Mouse (Mus musculus): ENCODE measurements at regions not wholly inside any gene's neighbourhood (a gene's known extent, or its start where the extent isn't known, plus 50 kb on each side); places are given as distances from the start of the nearest gene placed in this dataset.

GRCm38 (mm10) chr13:101522597-101522996, 245.4 kb downstream of the Pik3r1 start:
- Histone ChIP-seq H3K36me3 (ENCODE audit: insufficient read depth, low read length) (no peaks in the 10 kb centered on the region), H3K4me1 (ENCODE audit: insufficient read depth, low read depth, low read length) (no peaks in the 10 kb centered on the region), H3K9ac (replicated peaks; ENCODE audit: low read depth) (no peak overlapping the region), H3K4me2 (replicated peaks; ENCODE audit: low read depth, low read length) (no peak overlapping the region), H3K9me3 (ENCODE audit: low read length) (no peaks in the 10 kb centered on the region), H3K27ac (ENCODE audit: low read length) (no peak overlapping the region), H3K27me3 (replicated peaks; ENCODE audit: insufficient read depth, low read length) (no peaks in the 10 kb centered on the region), H3K4me3 (ENCODE audit: low read depth, low read length) (no peak overlapping the region)
- ATAC-seq (no peak), DNase-seq (ENCODE audit: low spot score) (no peak)
- 79% methylated on average over 2 of the region's 2 CpGs for WGBS
- TF ChIP-seq CTCF (IDR thresholded peaks at IDR 0.05) (no peak), EP300 (IDR thresholded peaks at IDR 0.05) (no peak)

- TF ChIP-seq CTCF (IDR thresholded peaks at IDR 0.05) (no peak), EP300 (IDR thresholded peaks at IDR 0.05) (no peak)
Observed at GRCm38 (mm10) chr13:101513354-101513753, 254.7 kb downstream of the Pik3r1 start.

GRCm38 (mm10) chr13:101509946-101510345, 258.1 kb downstream of the Pik3r1 start:
- Histone ChIP-seq H3K36me3 (ENCODE audit: insufficient read depth, low read length) (no peaks in the 10 kb centered on the region), H3K9me3 (ENCODE audit: low read length) (no peaks in the 10 kb centered on the region), H3K9ac (replicated peaks; ENCODE audit: low read depth) (no peak overlapping the region), H3K4me3 (ENCODE audit: low read depth, low read length) (no peak overlapping the region), H3K4me1 (ENCODE audit: insufficient read depth, low read depth, low read length) (no peaks in the 10 kb centered on the region), H3K27ac (ENCODE audit: low read length) (no peak overlapping the region), H3K4me2 (replicated peaks; ENCODE audit: low read depth, low read length) (no peak overlapping the region), H3K27me3 (replicated peaks; ENCODE audit: insufficient read depth, low read length) (no peaks in the 10 kb centered on the region)
- TF ChIP-seq EP300 (IDR thresholded peaks at IDR 0.05) = no peak
- TF ChIP-seq CTCF (IDR thresholded peaks at IDR 0.05) = peak; percentile 59
- 60% methylated on average over 1 of the region's 1 CpGs for WGBS
- ATAC-seq (no peak), DNase-seq (ENCODE audit: low spot score) (peak; percentile 61)

More at GRCm38 (mm10) chr13:101513354-101513753, 254.7 kb downstream of the Pik3r1 start:
- ATAC-seq (0 out of 2 replicates have a peak, but pooled peaks have one; percentile 30), DNase-seq (ENCODE audit: low spot score) (peak; percentile 48)
- Histone ChIP-seq H3K27ac (ENCODE audit: low read length) (no peak overlapping the region), H3K4me2 (replicated peaks; ENCODE audit: low read depth, low read length) (no peak overlapping the region), H3K9me3 (ENCODE audit: low read length) (peaks cover 3% of the 10 kb centered on the region), H3K36me3 (ENCODE audit: insufficient read depth, low read length) (no peaks in the 10 kb centered on the region), H3K4me1 (ENCODE audit: insufficient read depth, low read depth, low read length) (no peaks in the 10 kb centered on the region), H3K9ac (replicated peaks; ENCODE audit: low read depth) (no peak overlapping the region), H3K4me3 (ENCODE audit: low read depth, low read length) (no peak overlapping the region), H3K27me3 (replicated peaks; ENCODE audit: insufficient read depth, low read length) (no peaks in the 10 kb centered on the region)
- 44% methylated on average over 3 of the region's 3 CpGs for WGBS

GRCm38 (mm10) chr13:101508331-101508730, 259.7 kb downstream of the Pik3r1 start:
- TF ChIP-seq EP300 (IDR thresholded peaks at IDR 0.05) = no peak
- no peaks in the 10 kb centered on the region for H3K4me1 ChIP-seq (ENCODE audit: insufficient read depth, low read depth, low read length)
- no peak overlapping the region for H3K4me2 ChIP-seq (replicated peaks; ENCODE audit: low read depth, low read length)
- no peaks in the 10 kb centered on the region for H3K27me3 ChIP-seq (replicated peaks; ENCODE audit: insufficient read depth, low read length)
- no peak overlapping the region for H3K4me3 ChIP-seq (ENCODE audit: low read depth, low read length)
- no peak for ATAC-seq
- H3K9me3 ChIP-seq (ENCODE audit: low read length) = no peaks in the 10 kb centered on the region
- no peak for DNase-seq (ENCODE audit: low spot score)
- no peak overlapping the region for H3K27ac ChIP-seq (ENCODE audit: low read length)
- H3K9ac ChIP-seq (replicated peaks; ENCODE audit: low read depth) = no peak overlapping the region
- no peaks in the 10 kb centered on the region for H3K36me3 ChIP-seq (ENCODE audit: insufficient read depth, low read length)

- no peak for TF ChIP-seq CTCF (IDR thresholded peaks at IDR 0.05)
- no peak for TF ChIP-seq EP300 (IDR thresholded peaks at IDR 0.05)
- no peak for DNase-seq (ENCODE audit: low spot score)
- Histone ChIP-seq H3K36me3 (ENCODE audit: insufficient read depth, low read length) (no peaks in the 10 kb centered on the region), H3K4me3 (ENCODE audit: low read depth, low read length) (no peak overlapping the region), H3K9me3 (ENCODE audit: low read length) (no peaks in the 10 kb centered on the region), H3K9ac (replicated peaks; ENCODE audit: low read depth) (no peak overlapping the region), H3K27me3 (replicated peaks; ENCODE audit: insufficient read depth, low read length) (no peaks in the 10 kb centered on the region), H3K27ac (ENCODE audit: low read length) (no peak overlapping the region), H3K4me1 (ENCODE audit: insufficient read depth, low read depth, low read length) (no peaks in the 10 kb centered on the region), H3K4me2 (replicated peaks; ENCODE audit: low read depth, low read length) (no peak overlapping the region)
- no peak for ATAC-seq
Observed at GRCm38 (mm10) chr13:101506696-101507095, 261.3 kb downstream of the Pik3r1 start.

- no peak for DNase-seq (ENCODE audit: low spot score)
- 84% methylated on average over 1 of the region's 1 CpGs for WGBS
- Histone ChIP-seq H3K36me3 (ENCODE audit: insufficient read depth, low read length) (no peaks in the 10 kb centered on the region), H3K27ac (ENCODE audit: low read length) (no peak overlapping the region), H3K9me3 (ENCODE audit: low read length) (no peaks in the 10 kb centered on the region), H3K4me2 (replicated peaks; ENCODE audit: low read depth, low read length) (no peak overlapping the region), H3K9ac (replicated peaks; ENCODE audit: low read depth) (no peak overlapping the region), H3K4me3 (ENCODE audit: low read depth, low read length) (no peak overlapping the region), H3K4me1 (ENCODE audit: insufficient read depth, low read depth, low read length) (no peaks in the 10 kb centered on the region), H3K27me3 (replicated peaks; ENCODE audit: insufficient read depth, low read length) (no peaks in the 10 kb centered on the region)
- TF ChIP-seq CTCF (IDR thresholded peaks at IDR 0.05) = no peak
- no peak for TF ChIP-seq EP300 (IDR thresholded peaks at IDR 0.05)
- no peak for ATAC-seq
Observed at GRCm38 (mm10) chr13:101505054-101505453, 263.0 kb downstream of the Pik3r1 start.

GRCm38 (mm10) chr13:101504241-101504640, 263.8 kb downstream of the Pik3r1 start:
- no peaks in the 10 kb centered on the region for H3K9me3 ChIP-seq (ENCODE audit: low read length)
- no peak for DNase-seq (ENCODE audit: low spot score)
- no peak overlapping the region for H3K4me2 ChIP-seq (replicated peaks; ENCODE audit: low read depth, low read length)
- no peak for TF ChIP-seq EP300 (IDR thresholded peaks at IDR 0.05)
- TF ChIP-seq CTCF (IDR thresholded peaks at IDR 0.05) = no peak
- no peaks in the 10 kb centered on the region for H3K36me3 ChIP-seq (ENCODE audit: insufficient read depth, low read length)
- H3K9ac ChIP-seq (replicated peaks; ENCODE audit: low read depth) = no peak overlapping the region
- H3K4me1 ChIP-seq (ENCODE audit: insufficient read depth, low read depth, low read length) = no peaks in the 10 kb centered on the region
- WGBS = 51% methylated on average over 5 of the region's 5 CpGs
- no peaks in the 10 kb centered on the region for H3K27me3 ChIP-seq (replicated peaks; ENCODE audit: insufficient read depth, low read length)
- no peak overlapping the region for H3K27ac ChIP-seq (ENCODE audit: low read length)
- no peak overlapping the region for H3K4me3 ChIP-seq (ENCODE audit: low read depth, low read length)
- no peak for ATAC-seq
